Mouse (Mus musculus): Measurements from ENCODE around the gene Slc25a10.
A peak's percentile ranks its signal among the peaks of the same experiment; 100 is the strongest.

- TF ChIP-seq HCFC1 (IDR thresholded peaks at IDR 0.05; ENCODE audit: low read depth, low read length) (peak; percentile 54; the same call in 1 of the 2 replicates), CTCF (IDR thresholded peaks at IDR 0.05 in 2 of 3, conservative IDR thresholded peaks at IDR 0.05 in 1 of 3; ENCODE audit: control insufficient read depth in 1 of 3, insufficient read depth in 1 of 3, low read depth in 2 of 3, low read length in 3 of 3, poor library complexity in 1 of 3, severe bottlenecking in 1 of 3) (peak; percentile 89 to 94 (median 94)), SIN3A (IDR thresholded peaks at IDR 0.05; ENCODE audit: low read length) (peak; percentile 77; the same call in 1 of the 2 replicates), BHLHE40 (IDR thresholded peaks at IDR 0.05; ENCODE audit: borderline replicate concordance, low read depth, low read length) (no peak), GATA1 (IDR thresholded peaks at IDR 0.05; ENCODE audit: low read depth, low read length) (peak; percentile 18; the same call in 1 of the 2 replicates), POLR2A (IDR thresholded peaks at IDR 0.05; ENCODE audit: control insufficient read depth in 1 of 2, insufficient read depth in 1 of 2, low read depth in 1 of 2, low read length in 2 of 2, poor library complexity in 1 of 2) (peak in 1 of 2 experiments; percentile 58; a peak in 2 of 4 replicates), MAFK (IDR thresholded peaks at IDR 0.05; ENCODE audit: borderline replicate concordance, low read depth, low read length) (no peak; the same call in 1 of the 2 replicates)
Observed at GRCm38 (mm10) chr11:120489054-120489761, 2.4 kb upstream of the Slc25a10 start.

All from MEL (cell line).